Mouse (Mus musculus) urinary bladder, postnatal 36 days (tissue): ENCODE measurements around the gene Phf13.

Experiments
- DNase-seq, 2 experiments: peaks; one replicate each; pipeline ENCODE4 v3.0.0; 2022; ENCODE audit warnings: low spot score in 2 of 2, mixed read lengths in 1 of 2

Gene Phf13

DNA sequence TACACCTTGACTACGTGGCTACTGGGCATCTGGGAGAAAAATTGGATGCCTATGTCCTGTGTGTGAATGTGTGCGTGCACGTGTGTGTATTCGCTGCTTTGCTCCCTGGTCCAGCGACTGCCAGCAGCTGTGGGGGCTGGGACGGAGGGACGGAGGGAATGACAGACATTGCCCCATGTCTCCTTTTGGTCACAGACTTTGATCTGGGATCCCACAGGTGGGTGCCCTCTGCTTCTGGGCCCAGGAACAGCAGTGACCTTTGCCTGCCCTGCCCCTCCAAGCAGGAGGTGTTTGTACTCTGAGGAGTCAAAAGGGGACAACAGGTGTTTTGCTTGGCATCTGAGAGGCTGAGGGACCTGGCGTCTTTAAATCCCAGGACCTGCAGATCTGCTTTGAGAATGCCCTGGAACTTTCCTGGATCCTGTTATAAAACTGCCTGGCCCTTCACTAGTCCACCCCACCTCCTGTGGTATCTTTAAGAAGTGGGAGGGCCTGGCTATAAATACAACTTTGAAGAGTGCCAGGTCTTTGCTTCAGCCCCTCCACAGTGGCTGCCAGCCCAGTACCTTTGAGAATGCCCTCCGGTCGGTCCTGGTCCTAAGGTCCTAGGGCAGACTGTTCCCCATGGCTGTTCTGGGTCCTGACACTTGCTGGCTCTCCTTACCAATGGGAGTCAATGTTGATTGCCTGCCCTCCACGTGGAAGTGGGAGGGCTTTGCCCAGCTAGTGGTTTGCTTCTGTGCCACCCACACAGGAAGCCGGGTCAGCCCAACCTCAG, 17.2 kb upstream of the Phf13 start:
- DNase-seq = no peak

DNA sequence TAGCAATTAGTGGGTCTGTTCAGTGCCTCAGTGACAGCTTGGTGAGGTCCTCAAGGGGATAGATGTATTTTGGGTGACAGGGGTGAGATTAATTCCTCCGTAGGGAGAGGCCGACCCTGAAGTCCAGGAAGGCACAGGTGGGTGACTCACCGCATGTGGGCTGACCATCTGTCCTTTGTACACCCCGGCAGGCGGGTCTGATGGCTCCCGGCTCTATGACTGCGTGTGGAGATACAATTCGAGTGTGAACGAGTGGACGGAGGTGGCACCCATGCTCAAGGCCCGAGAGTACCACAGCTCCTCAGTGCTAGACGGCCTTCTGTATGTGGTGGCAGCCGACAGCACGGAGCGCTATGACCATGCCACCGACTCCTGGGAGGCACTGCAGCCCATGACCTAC, 16.1 kb upstream of the Phf13 start:
- DNase-seq = no peak

DNA sequence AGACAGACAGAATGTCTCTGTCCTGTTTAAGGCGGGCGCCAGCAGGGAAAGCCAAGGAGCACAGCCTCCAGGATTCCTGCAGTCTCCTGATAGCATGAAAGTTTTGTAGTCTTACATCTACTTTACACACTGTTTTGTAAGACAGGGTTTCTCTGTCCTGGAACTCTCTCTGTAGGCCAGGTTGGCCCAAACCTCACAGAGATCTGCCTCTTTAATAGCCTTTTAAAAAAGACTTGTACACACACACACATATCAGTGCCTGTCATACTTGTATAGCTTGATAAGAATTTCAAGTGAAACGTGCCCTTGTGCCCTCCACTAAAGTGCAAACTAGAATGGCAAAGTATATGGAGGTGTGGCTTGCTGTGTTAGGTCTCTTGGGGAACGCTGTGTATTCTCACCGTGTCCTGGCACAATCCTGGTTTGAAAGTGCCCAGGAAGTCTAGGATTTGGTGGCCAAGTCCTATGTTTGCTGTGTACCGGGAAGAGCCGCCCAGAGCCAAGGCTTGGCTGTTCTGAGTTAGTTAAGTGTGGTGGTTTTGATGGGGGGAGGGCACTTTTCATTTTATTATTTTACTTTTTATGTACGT, 15.2 kb upstream of the Phf13 start:
- DNase-seq = no peak

DNA sequence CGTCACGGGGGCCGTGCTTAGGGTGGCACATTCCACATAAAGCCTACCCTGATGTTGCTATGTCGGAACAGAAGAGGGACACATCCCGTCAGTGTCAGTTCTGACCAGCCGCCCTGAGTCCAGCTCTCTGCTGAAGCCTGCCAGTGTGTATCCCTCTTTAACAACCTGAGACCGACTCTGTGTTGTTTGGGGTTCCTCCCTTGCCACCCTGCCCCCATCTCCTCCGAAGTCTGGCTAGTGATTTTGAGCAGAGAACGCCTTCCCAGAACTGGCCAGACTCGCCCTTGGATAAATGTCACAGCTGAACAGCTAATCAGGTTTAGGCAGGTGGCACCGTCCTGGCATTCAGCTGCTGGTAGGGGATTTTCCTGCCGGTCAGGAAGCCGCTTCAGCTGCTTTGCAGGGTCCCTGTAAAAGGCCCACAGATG, 14.7 kb upstream of the Phf13 start:
- DNase-seq = peak; percentile 40 to 42

GRCm38 (mm10) chr4:152010091-152010706, 14.1 kb upstream of the Phf13 start:
- peak; percentile 60 to 81 for DNase-seq

- peak; percentile 47 to 51 for DNase-seq
Measured at GRCm38 (mm10) chr4:152009076-152010051, 13.3 kb upstream of the Phf13 start.

DNA sequence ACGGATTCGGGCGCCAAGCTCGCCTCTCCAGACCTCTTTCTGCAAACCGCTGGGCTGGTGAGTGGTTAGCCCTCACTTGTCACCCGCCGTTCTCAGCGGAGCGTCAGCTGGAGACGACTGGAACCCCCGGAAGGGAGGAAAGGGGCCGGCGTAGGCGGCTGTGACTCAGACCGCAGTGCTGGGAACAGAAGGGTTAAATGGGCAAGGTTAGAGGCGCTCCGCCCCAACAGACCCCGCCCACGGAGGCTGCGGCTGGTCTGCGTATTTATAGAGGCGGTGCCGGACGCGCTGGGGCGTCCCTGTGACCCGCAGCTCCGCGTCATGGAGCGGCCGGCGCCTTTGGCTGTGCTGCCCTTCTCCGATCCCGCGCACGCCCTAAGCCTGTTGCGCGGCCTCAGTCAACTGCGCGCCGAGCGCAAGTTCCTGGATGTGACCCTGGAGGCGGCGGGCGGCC, 12.6 kb upstream of the Phf13 start, which contains the start of gene Klhl21:
TSS of gene Klhl21 (plus strand) at position 182 of the 454 bp plus-strand sequence.
- DNase-seq = peak; percentile 95

DNA sequence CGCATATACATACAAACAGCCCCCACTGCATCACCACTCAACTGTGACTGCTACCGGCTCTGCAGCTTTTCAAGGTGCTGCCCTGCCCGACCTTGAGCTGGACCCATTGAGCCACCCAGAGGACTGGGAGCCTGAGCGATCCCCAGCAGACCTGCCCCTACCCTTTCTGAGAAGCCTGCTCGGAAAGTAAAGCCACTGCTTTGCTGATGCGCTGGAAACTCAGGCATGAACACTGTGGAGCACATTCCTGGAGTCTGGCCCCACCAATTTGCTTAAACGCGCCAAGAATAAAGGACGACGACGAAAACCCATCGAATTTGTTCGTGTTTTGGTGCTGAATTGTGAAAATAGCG, 12.1 kb upstream of the Phf13 start:
- no peak for DNase-seq

DNA sequence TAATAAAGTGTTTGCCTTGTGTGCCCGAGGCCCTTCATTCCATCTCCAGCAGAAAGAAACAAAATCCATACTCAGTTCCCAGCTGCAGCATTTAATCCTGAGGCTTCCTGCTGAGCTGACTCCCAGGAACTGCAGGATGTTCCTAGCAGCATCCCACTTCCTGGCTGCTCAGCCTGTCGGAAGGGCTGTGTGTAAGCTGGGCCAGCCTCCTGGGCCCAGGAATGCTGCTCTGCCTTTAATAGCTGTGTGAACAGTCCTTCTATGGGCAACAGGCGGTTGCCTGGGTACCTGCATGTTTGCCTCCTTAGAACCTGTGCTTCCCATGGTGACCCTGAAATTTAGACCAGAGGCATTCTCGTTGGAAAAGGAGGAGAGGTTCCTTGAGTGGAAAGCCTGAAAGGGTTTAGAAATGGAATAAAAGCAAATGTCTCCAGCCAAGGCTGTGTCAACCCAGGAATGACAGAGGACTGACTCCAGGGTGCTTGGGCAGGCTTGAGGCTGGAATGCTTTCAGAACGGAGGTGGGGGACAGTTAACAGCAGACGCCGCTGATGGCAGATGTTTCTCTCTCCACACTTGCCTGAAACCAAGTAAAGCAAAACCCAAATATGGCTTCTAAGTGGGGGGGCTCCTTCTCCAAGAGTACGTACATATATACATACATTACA, 11.6 kb upstream of the Phf13 start:
- DNase-seq = peak in 1 of 2 experiments; percentile 33

GRCm38 (mm10) chr4:152006812-152007211, 10.8 kb upstream of the Phf13 start:
- DNase-seq = no peak

DNA sequence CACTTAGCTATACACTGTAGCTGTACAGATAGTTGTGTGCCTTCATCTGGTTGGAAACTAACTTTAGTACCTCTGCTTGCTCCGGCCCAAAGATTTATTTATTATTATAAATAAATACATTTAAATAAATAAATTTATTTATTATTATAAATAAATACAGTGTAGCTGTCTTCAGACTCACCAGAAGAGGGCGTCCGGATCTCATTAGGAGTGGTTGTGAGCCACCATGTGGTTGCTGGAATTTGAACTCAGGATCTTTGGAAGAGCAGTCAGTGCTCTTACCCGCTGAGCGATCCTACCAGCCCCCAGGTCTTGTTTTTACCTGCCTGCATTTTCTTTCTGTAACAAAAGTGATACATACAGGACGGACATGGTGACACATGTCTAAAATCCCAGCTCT, 10.1 kb upstream of the Phf13 start:
- no peak for DNase-seq

DNA sequence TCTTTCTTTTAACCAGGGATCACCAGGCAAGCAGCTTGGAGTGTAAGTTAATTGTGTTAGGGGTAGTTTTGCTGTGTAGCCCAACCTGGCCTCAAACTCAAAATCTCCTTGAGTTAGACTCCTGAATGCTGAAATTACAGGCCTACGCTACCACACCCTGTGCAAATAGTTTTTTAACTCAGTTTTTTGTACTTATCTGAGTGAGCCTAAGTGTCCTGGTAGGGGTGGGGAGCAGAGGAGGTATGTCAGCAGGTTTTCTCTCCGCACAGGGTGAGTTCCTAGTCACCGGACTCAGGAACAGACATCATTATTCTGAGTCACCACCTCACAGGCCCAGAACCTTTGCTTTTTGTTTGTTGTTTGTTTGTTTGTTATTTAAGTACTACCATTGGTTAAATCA, 6.0 kb upstream of the Phf13 start:
- DNase-seq = no peak

- DNase-seq = no peak
Measured at GRCm38 (mm10) chr4:152001335-152001734, 5.3 kb upstream of the Phf13 start.

DNA sequence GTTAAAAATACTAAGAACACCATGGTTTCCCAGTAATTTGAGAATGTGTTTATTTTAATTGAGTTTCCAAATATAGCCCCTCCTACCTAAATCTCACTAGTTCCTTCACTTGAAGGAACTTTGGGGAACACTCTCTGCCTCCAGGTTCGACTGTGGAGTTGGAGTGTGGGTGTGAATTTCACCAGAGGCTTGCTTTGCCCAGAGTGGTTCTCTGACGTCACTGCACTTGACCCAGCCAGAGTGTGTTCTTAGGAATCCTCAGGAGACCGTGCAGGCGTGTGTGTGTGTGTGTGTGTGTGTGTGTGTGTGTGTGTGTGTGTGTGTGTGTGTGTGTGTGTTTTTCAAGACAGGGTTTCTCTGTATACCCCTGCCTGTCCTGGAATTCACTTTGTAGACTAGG, 4.8 kb upstream of the Phf13 start:
- DNase-seq = no peak

DNA sequence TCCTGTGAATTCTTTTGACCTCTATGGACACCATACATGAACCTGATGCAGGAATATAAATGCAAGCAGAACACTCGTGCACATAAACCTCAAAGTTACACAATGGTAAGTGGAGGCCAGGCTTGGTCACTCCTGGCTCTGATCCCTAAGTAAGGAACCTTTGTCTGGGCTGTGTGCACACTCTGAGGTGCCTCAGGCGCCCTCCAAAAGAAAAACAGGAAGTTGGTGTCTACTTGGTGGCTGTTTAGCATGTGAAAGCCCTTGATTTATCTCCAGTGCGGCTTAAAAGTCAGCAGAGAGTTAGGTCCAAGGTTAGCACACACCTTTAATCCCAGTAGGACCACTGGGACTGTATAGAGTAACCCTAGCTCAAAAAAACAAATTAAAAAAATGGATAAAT, 3.4 kb upstream of the Phf13 start:
- DNase-seq = no peak

GRCm38 (mm10) chr4:151997701-151998100, 1.6 kb upstream of the Phf13 start:
- DNase-seq = no peak

DNA sequence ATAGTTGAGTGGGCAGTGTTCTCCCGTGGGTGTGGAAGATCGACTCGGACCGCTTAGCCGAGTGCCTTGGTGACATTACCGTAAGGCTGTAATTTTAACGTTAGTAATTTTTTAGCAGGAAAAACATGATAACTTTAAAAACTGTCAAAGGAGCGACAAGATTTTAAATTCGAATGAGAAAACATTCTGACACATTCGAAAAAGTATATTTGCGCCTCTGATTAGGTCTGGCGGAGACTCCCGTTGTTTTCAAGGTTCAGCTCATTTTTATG, 829 bp upstream of the Phf13 start:
- DNase-seq = no peak

DNA sequence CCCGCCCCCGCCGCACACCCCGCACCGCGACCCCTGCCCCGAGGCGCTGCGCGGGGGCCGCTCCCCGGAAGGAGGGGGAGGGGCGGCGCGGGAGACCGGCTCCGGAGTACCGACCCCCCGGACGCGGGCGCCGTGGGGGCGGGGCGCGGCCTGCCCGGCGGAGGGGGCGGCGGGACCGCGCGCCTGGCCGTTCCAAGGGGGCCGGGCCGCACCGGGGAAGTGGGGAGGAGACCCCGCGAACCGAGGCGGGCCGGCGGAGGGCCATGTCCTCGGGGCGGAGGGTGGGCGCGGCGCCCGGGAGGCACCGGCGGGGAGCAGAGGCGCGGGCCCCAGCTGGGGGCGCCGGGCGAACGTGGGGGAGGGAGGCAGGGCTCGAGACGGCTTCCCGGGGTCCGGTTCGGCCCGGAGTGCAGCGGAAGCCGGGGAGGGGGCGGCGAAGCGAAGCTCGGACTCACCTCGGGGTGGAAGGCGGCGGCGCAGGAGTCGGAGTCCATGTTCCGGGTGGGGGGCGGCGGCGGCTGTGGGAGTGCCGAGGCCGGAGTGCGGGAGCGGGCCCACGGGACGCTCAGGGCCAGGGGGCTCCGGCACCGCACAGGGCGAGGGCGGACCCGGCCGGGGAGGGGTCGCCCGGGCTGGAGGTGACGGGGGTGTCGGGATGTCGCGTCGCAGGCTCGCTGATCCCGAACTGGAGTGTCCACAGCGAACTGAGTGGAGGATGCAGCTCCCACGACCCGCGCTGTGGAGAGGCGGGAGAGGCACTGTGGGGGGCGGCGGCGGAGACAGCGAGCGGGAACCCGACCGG, 486 bp downstream of the Phf13 start:
- DNase-seq = no peak

GRCm38 (mm10) chr4:151994228-151995171, 1.6 kb downstream of the Phf13 start:
- no peak for DNase-seq

GRCm38 (mm10) chr4:151993035-151993434, 3.0 kb downstream of the Phf13 start:
- no peak for DNase-seq
